Mouse (Mus musculus): Measurements from ENCODE around the gene Gm32742.
A peak's percentile ranks its signal among the peaks of the same experiment; 100 is the strongest.
"Not testable (repeated sequence)": the region's sequence is repeated elsewhere in the genome, so short reads cannot be mapped to it uniquely, and the experiment has no call there.

The Gm32742 gene

GRCm38 (mm10) chr9:51152079-51152752 lies 13.1 kb downstream of the Gm32742 start:
- DNase-seq (ENCODE audit: low spot score in 2 of 2): peak; percentile 26 to 45

- no peak for DNase-seq (ENCODE audit: low spot score in 2 of 2)
Observed at GRCm38 (mm10) chr9:51147294-51147693, 18.0 kb downstream of the Gm32742 start.

DNA sequence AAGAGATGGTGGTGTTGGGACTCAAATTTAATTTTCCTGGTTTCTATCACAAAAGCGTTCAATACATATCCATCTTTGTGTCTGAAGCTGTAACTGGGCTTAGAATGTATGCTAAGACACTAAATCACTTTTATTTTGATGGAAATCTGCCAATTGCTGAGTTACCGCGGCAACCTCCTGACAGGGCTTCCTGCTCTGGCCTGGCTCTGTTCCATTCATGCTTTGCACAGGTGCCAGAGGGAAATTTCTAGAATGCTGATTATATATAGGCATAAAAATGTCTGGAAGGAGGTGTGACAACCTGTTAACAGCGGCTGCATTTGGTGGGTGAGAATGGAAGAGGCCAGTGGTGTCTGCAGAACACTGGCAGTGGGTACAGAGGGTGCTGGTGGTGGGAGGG lies 18.8 kb downstream of the Gm32742 start:
- no peak for DNase-seq (ENCODE audit: low spot score in 2 of 2)

DNA sequence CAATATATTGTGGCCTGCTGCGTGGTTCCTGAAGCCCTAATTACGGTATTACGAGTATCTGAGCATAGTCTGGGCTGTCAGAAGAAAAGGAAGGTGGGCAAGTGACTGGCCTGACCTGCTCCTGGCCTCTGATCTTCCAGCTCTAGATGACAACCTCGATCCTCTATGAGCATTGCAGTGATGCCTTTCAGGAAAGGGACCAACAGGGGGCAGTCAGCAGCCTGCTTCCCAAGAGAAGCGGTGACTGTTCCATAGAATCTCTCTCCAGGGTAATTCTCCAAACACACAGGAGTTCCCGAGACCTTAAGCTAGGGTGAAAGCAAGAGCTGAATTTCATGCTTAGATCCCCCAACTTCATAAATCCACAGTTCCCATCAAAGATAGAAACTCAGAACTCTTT lies 21.1 kb downstream of the Gm32742 start:
- no peak for DNase-seq (ENCODE audit: low spot score in 2 of 2)

DNA sequence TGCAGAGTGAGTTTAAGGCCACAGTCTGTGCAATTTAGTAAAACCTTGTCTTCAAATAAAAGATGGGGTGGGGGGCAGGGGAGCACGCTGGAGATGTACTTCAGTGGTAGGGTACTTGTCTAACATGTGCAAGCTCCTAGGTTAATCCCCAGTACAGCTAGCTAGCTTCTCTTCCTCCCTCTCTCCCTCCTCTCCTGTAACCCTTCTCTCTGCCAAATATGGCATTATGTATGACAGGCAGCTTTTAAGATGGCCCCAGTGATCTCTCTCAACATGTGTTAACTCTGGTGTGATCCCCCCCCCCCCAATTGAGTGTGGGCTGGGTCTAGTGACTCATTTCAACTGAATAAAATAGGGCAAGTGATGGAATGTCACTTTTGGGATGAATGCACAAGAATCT lies 21.9 kb downstream of the Gm32742 start:
- no peak for DNase-seq (ENCODE audit: low spot score in 2 of 2)

- DNase-seq (ENCODE audit: low spot score in 2 of 2): no peak
Observed at GRCm38 (mm10) chr9:51140711-51141110, 24.6 kb downstream of the Gm32742 start.

- DNase-seq (ENCODE audit: low spot score in 2 of 2): not testable (repeated sequence)
Observed at GRCm38 (mm10) chr9:51139401-51139800, 25.9 kb downstream of the Gm32742 start.

GRCm38 (mm10) chr9:51138301-51138700 lies 27.0 kb downstream of the Gm32742 start:
- DNase-seq (ENCODE audit: low spot score in 2 of 2): no peak

DNA sequence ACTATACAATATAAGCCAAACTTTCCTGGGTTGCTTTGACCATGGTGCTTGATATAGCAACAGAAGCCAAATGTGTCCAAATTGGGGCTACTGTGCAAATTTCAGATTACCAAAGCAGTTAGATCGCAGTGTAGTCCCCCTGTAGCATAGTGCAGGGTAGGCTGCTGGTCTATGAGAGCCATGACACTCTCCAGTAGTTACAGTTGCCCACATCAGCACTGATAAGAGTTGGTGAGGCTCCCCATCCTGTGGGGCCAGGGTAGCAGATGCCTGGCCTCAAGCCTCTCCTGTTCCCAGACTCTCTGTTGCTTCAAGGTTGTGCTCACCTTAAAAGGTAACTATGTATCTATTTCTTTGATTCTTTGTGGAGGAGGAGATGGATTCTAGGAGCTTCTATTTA lies 27.5 kb downstream of the Gm32742 start:
- DNase-seq (ENCODE audit: low spot score in 2 of 2): no peak

DNA sequence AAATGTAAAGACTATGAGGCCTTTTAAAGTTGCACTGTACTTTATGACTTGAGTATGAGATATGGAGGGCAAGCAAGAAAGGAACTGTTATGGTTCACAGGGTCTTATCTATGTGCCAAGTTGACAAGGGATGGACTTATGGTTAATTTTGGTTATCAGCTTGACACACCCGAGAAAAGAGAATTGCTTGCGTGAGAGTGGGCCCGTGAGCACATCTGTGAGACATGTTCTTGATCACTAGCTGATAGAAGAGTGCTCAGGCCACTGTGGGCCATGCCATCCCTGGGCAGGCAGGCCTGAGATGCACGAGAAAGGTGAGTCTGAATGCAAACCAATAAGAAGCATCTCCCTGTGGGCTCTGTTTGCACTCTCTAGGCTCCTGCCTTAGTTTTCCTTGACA lies 27.9 kb downstream of the Gm32742 start:
- DNase-seq (ENCODE audit: low spot score in 2 of 2): no peak

GRCm38 (mm10) chr9:51136985-51137384 lies 28.3 kb downstream of the Gm32742 start:
- peak in 1 of 2 experiments; percentile 9 for DNase-seq (ENCODE audit: low spot score in 2 of 2)

GRCm38 (mm10) chr9:51114767-51115166 lies 50.5 kb downstream of the Gm32742 start:
- no peak for DNase-seq (ENCODE audit: low spot score in 2 of 2)

DNA sequence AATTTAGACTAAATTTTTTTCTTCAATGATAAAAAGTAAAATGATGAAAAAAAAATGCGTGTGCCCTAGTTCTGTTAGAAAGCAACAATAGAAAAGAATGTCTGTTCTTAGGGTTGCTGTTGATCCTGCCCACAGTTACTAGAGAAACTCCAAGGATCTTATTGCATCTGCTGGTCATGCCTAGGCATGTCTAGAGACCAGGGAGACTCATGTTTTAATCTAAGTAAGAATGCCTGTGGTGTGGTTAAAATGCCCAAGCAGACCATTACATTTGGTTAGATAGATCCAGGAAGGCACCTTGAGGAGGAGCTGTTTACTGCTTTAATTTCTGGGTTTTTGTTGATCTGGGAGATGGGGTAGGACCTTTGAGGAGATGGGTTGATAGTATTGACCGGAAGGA lies 59.6 kb downstream of the Gm32742 start:
- DNase-seq (ENCODE audit: low spot score in 2 of 2): no peak

DNA sequence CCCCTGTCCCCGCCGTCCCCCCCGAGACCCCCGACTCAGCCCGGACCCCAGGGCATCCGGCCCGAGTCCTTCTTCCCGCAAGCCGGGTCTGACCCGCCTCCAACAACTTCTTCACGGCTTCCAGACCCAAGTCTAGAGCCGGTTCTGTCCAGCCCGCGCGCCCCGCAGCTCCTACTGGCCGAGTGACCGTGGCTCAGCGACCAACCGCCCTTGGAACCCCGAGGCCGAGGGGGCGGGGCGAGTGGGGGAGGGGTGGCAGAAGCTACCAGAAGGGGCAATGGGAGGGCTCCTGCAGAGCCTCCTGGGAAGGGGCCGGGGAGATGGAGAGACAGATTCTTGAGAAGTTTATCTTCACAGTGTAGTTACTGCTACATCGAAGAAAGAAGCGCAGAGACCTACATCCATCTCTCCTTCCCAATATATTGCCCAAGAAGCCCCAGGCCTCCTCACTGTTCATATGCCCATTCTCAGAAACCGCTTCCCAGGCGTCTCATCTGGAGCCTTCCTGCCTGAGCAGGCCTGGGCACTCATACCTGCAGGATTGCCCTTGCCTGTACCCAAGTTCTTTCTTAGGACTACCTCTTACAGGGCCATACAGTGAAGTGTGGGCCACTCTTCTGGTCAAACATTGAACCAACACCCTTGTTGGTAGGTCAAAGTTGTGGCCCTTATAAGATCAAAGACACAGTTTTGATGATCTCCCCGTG lies 61.4 kb downstream of the Gm32742 start:
- no peak for DNase-seq (ENCODE audit: low spot score in 2 of 2)

- peak; percentile 17 to 20 for DNase-seq (ENCODE audit: low spot score in 2 of 2)
Observed at GRCm38 (mm10) chr9:51102963-51103807, 62.1 kb downstream of the Gm32742 start.

- no peak for DNase-seq (ENCODE audit: low spot score in 2 of 2)
Observed at GRCm38 (mm10) chr9:51101756-51102425, 63.4 kb downstream of the Gm32742 start, which contains the start of gene 4833427G06Rik. Gene 4833427G06Rik (minus strand): TSS chr9:51102078.

GRCm38 (mm10) chr9:51096306-51096705 lies 69.0 kb downstream of the Gm32742 start:
- no peak for DNase-seq (ENCODE audit: low spot score in 2 of 2)

- no peak for DNase-seq (ENCODE audit: low spot score in 2 of 2)
Observed at GRCm38 (mm10) chr9:51093697-51094096, 71.6 kb downstream of the Gm32742 start.

DNA sequence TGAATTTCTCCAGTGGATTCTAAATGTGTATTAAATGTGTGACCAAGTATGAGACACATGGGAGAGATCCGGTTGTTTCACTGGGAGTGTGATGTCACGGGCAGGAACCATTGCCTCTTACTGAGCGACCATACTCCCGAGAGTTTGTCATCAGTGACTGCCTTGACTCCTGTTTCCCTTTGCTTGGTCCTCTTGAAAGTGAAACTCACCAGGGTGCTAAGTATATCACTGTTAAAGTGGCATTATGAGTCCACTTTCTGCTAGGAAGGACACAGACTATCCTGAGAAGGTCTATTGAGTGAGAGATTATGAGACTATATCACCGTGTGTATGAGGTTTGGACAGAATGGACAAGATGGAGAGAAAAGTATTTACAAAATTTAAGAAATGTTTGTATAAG lies 83.7 kb downstream of the Gm32742 start:
- DNase-seq (ENCODE audit: low spot score in 2 of 2): no peak
